Mouse (Mus musculus): ENCODE data around the gene Slc18b1.
"Not testable (repeated sequence)": the region's sequence is repeated elsewhere in the genome, so short reads cannot be mapped to it uniquely, and the experiment has no call there.

DNA sequence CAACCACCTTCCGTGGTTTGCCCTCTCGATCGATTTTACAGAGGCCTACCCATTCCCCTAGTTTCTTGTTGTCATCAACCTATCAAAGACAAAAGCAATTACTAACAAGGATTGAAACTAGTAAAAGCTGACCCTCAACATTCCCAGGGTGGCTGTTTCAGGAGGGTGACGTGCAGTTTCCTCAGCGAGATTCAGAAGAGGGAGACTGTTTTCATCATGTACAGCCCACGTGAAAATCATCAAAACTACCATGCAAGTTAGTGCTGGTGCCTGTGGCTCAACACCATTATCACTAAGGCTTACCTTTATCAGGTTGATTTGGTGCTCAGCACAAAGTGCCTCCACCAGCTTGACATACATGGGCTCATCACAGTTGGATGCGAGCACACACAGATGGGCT lies 11.2 kb upstream of the Slc18b1 start:
- TF ChIP-seq CTCF (IDR thresholded peaks at IDR 0.05; ENCODE audit: insufficient read depth, low read length); POLR2A (IDR thresholded peaks at IDR 0.05; ENCODE audit: borderline replicate concordance, extremely low read depth, low read depth, low read length): not testable (repeated sequence)

All from lung, adult 2 months (tissue).